In genomic region chr4:27520295-27520694, GRCm38 (mm10) we compare ENCODE assay signal across 24 mouse cellular contexts.
"Had no signal": no experiment of that assay in that cellular context is flagged by ENCODE, and none has a peak within 500 bp of the region (broad histone marks: within the 10 kb centered on the region; RNA-seq: fewer than 3 reads in every experiment).

No protein-coding gene starts in this region.

- H3K9ac ChIP-seq: heart, embryonic 12.5 days; hindbrain, embryonic 12.5 days; hindbrain, embryonic 14.5 days; intestine, embryonic 15.5 days; limb, embryonic 13.5 days had no signal

- DNase-seq: gastrocnemius, adult 2 months; gastrocnemius, postnatal 10 days; gastrocnemius, postnatal 25 days; heart, adult 18-20 months; heart, postnatal 10 days; heart, postnatal 4 days; kidney, adult 18-20 months; kidney, adult 8-10 months; kidney, postnatal 10 days; kidney, postnatal 25 days; kidney, postnatal 4 days; layer of hippocampus, postnatal 36 days; left cerebral cortex, postnatal 4 days had no signal

- H3K4me2 ChIP-seq: heart, embryonic 12.5 days; hindbrain, embryonic 12.5 days; hindbrain, embryonic 14.5 days; intestine, embryonic 15.5 days; limb, embryonic 13.5 days had no signal

- H3K36me3 ChIP-seq: heart, embryonic 10.5 days; heart, embryonic 12.5 days; hindbrain, embryonic 10.5 days; hindbrain, embryonic 12.5 days; intestine, embryonic 15.5 days; limb, embryonic 13.5 days had no signal

- H3K27ac ChIP-seq: gastrocnemius, adult 2 months; heart, embryonic 10.5 days; hindbrain, embryonic 10.5 days; hindbrain, embryonic 12.5 days; hindbrain, embryonic 14.5 days; intestine, embryonic 15.5 days; layer of hippocampus, adult 2 months; limb, embryonic 13.5 days had no signal

- H3K9me3 ChIP-seq: heart, embryonic 10.5 days; heart, embryonic 12.5 days; hindbrain, embryonic 10.5 days; hindbrain, embryonic 12.5 days; intestine, embryonic 15.5 days; limb, embryonic 13.5 days had no signal

- H3K4me1 ChIP-seq: heart, embryonic 10.5 days; heart, embryonic 12.5 days; hindbrain, embryonic 10.5 days; hindbrain, embryonic 12.5 days; intestine, embryonic 15.5 days; limb, embryonic 13.5 days had no signal

- H3K27me3 ChIP-seq: heart, embryonic 12.5 days; hindbrain, embryonic 12.5 days; intestine, embryonic 15.5 days; limb, embryonic 13.5 days had no signal

- ATAC-seq: hindbrain, embryonic 16.5 days; inflammation-experienced regulatory T-cells, adult 6 months; intestine, embryonic 15.5 days; intestine, postnatal 0 days had no signal

- H3K4me3 ChIP-seq: gastrocnemius, adult 2 months; heart, embryonic 10.5 days; heart, embryonic 12.5 days; hindbrain, embryonic 10.5 days; hindbrain, embryonic 12.5 days; intestine, embryonic 15.5 days; layer of hippocampus, adult 2 months; limb, embryonic 13.5 days had no signal
